Mouse (Mus musculus) left cerebral cortex, postnatal 36 days (tissue): ENCODE data around the gene Traf3ip2. TPM values are rescaled to one million over a fixed set of nuclear protein-coding genes. Genes with fewer than 3 reads are reported as not detected.

Experiments used
- DNase-seq, 2 experiments: peaks; one replicate each; pipeline ENCODE4 v3.0.0; 2021 to 2022; ENCODE audit warnings: low spot score in 2 of 2, mixed read lengths in 1 of 2
- intact Hi-C: fragments of 180-260 bp; cut with DNase I; formaldehyde crosslinking; loops from one replicate; pipeline ENCODE4 v1.15.1; 2025
- total RNA-seq, 2 experiments: library from RNA; stranded (reverse); gene quantifications; 2 replicates each; pipeline ENCODE4 v1.2.3; 2021

Gene Traf3ip2
- 1 to 10 TPM in 1 of 2 experiments, under 1 TPM in 1; 0.77 to 1.4 TPM for total RNA-seq

DNA sequence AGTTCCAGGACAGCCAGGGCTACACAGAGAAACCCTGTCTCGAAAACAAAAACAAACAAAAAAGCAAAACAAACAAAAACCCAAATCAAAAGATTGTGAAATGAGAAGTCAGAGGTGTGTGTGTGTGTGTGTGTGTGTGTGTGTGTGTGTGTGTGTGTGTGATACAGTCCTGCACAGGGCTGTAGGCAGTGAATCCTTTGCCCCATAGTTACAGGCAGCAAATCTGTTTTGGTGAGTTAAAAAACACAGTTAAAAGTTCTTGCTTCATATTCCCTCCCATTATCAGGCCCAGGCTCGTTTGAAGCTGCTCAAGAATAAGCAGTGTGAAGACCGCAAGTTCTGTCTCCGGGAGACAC is at the start of gene Traf3ip2:
Traf3ip2 (plus strand) TSS at position 302 of the 356 bp plus-strand sequence.
- DNase-seq: no peak
- intact Hi-C loops: loop anchor here (5.0 kb wide), 1 partner anchor 60 kb away; no protein-coding TSS in a partner anchor

DNA sequence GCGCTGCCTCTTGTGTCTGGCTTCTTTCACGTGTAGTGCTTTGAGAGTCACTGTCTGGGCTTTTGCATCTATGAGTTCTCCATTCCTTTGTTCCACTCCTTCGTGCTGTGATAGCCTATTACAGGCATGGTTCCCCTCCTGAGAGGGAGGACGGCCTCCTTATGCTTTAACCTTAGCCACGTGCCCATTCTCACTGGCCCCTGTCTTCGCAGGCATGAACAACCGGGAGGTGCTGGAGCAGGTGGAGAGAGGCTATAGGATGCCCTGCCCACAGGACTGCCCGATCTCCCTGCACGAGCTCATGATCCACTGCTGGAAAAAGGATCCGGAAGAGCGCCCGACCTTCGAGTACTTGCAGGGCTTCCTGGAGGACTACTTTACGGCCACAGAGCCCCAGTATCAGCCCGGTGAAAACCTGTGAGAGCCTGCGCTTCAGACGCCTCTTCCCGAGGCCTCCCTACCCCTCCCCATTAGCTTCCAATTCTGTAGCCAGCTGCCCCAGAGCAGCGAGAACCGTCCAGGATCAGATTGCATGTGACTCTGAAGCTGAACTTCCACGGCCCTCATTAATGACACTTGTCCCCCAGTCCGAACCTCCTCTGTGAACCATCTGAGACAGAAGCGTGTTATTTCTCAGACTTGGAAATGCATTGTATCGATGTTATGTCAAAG is 49.0 kb upstream of the Traf3ip2 start:
- DNase-seq: no peak
- intact Hi-C loops: no loop called here

DNA sequence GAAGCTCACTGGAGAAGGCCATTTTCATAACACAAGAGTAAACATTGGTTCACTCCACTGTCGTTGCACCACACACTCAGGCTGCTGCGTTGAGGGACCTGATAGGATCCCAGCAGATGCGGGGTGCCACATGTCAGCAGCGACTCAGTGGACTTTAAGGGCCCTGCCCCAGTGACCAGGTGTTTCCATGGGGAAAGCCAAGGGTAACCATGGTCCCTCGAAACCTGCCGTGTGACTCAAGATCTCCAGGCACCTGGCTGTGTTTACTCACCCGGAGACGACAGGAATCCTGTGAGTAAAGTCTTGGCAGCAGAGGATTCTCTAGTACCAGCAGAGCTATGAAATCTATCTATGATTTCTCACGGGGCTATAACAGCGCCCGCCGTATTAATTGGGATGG is 45.8 kb upstream of the Traf3ip2 start:
- DNase-seq: no peak
- intact Hi-C loops: no loop called here

DNA sequence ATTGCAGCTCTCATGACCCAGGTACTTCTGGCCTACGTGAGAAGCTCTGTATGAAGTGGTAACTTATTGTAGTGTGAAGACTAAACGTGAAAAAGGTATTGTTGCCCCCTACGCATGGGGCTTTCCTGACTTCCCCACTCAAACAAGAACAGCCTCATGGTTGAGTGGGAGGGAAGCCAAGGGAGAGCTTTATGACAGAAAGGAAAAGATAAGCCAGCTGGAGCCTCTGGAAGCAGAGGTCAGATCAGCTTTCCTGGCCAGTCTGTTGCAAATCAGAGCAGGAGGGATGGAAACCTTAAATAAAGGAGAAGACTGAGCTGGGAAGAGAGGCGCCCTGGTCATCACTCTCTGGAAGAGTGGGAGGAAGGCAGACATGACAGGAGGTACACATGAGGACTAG is 43.7 kb upstream of the Traf3ip2 start:
- DNase-seq: no peak
- intact Hi-C loops: no loop called here

DNA sequence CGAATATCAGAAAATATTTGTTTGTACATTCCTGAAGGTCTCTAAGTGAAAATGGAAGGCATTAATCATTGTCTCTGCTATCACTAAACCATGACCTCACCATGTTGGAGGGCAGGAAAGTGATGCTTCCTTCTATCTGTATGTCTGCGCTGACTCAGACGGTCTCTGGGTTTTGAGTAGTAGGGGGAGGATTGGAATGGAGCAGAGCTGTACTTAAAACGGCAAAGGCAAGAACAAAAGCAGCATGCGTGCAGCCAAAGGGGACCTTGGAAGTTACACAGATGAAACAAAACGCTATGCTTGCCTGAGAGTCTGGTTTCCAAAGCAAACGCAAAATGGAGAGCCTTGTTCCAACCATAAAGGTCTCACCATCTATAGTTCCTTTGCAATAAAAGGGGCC is 41.7 kb upstream of the Traf3ip2 start:
- no peak for DNase-seq
- intact Hi-C loops: no loop called here

DNA sequence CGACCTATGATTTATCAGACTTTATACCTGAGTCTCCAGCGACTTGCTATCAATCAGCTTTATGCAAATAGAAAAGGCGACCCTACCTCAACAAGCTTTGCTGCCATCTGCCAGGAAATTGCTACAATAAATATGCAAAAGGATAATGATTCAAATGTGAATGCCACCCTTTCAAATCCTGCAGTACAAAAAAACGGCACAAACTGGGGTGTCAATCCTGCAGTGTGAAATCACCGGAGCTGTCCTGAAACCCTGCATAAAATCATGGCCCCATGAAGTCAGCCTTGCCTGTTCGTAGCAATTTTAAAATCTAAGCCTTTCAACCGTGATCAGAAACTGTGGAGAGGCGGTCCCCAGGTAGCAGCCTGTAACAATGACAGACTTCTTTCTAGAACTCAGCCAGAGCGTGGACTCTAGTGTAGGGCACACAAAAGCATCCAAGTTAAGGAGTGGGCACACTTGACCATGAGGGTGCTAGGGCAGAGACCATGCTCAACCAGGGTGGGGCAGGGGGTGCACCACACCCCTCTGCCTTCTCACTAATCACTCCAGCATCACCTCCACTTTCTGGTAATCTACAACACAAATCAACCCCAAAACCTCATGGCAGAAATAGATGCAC is 40.6 kb upstream of the Traf3ip2 start:
- DNase-seq: no peak
- intact Hi-C loops: no loop called here

DNA sequence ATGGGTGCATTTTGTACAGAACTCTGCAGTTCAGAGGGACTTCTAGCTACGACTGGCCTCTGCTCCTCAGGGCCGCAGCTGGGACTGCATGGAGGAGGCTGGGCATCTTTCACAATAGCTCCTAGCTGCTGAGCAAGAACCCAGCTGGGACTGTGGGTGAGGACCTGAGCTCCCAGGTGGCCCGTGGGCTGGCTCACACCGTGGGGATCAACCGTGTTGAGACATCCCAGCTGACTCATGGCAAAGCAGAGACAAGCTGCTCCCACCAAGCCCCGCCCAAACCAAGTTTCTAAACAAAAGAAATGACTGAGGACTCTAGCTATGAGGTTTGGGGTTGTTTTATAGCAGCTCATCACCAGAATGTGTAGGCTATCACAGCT is 40.1 kb upstream of the Traf3ip2 start:
- DNase-seq: peak; percentile 61 to 69
- intact Hi-C loops: no loop called here

DNA sequence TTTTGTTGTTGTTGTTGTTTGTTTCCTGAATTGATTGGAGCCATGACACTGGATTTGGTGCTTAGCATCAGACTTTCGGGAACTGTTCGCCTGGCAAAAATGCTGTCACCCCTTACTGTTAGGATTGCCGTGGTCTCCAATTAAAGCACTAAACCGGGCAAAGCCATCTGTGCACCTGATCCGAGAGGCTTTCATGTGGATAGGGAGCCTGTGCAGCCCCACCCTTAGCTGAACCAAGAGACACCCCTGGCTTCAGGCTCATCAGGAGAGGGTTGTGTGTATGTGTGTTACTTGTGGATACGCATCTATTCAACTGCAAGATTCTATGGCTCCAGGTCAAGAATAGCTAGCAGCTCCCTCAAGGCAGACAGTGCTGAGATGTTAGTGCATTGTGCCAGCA is 36.3 kb upstream of the Traf3ip2 start:
- intact Hi-C loops: no loop called here
- DNase-seq: no peak

DNA sequence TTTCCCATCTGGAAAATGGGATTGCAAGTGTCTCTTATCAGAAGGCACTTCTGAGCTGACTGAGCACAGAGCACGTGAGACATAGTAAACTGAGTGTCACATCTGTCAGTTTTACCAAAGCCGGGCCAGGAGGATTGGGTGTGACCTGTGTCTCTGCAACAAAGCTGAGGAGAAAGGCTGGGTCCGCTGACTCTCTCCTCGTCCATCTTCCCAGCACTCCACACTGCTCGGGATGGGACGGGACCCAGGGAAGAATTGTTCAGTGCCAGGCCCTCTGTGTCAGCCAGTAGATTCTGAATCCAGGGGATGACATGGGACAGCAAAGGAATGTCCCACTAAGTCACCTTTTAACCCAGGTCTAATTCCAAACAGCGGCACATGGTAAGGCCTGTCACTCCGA is 32.3 kb upstream of the Traf3ip2 start:
- no peak for DNase-seq
- intact Hi-C loops: no loop called here

DNA sequence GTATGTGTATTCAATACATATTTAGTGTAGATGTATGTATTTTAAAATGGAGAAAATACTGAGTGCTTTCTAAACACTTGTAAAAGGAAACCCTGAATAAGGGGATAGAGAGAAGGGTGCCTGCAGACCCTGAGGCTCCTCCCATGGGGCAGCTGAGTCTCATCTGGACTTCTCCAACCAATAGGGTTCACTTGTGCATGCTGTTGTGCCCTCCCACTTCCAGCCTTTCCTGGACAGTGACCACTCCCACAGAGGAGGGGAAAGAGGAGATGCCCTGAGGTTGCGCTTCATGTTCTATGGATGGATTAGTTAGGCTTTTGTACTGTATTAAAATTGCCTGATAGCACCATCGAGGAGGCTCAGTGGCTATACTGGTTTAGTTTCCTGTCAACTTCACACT is 30.3 kb upstream of the Traf3ip2 start:
- intact Hi-C loops: no loop called here
- no peak for DNase-seq

DNA sequence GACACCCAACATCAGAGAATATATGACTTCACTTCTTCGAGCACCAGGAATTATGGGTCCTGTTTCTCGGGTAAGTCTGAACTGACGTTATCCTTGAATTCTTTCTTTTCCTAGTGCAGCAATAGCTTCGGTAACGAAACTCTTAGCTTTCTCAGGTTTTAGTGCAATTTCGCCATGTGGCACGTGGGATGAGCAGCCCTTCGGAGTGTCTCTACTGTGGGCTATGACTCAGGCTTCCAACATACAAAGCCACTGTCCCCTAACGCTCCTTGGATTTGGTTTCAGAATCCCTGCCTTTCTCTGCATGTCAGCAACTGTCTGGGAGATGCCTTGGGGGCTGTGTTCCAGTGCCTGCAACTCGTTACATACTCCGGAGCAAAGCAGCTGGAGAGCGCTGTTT is 29.0 kb upstream of the Traf3ip2 start:
- intact Hi-C loops: no loop called here
- peak; percentile 32 to 37 for DNase-seq

DNA sequence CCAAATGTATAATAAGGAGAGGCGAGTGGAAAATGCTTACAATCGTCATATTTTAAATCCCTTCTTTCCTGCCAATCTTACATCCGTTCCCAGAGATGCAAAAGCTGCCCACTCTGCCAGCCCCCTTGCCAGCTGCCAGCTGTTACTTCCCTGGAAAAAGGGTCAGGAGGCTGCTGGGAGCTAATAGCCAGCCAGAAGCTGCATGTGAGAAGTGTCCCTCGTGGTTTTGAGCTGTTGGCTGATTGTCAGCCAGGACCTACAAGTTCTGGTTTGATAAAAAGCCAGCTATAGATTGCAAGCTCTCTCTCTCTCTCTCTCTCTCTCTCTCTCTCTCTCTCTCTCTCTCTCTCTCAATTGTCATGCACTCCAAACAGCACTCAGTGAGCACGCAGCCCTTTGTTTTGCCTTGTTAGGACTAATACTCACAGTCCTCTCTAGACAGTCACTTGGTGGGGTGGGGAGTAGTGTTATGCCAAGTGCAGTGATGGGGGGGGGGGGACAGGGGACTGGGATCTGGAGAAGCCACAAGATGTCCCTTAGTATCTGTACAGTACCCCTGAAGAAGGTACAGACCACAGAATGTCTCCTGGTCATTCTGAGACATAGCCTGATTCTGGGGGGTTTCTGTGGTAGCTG is 25.3 kb upstream of the Traf3ip2 start:
- DNase-seq: no peak
- intact Hi-C loops: no loop called here

DNA sequence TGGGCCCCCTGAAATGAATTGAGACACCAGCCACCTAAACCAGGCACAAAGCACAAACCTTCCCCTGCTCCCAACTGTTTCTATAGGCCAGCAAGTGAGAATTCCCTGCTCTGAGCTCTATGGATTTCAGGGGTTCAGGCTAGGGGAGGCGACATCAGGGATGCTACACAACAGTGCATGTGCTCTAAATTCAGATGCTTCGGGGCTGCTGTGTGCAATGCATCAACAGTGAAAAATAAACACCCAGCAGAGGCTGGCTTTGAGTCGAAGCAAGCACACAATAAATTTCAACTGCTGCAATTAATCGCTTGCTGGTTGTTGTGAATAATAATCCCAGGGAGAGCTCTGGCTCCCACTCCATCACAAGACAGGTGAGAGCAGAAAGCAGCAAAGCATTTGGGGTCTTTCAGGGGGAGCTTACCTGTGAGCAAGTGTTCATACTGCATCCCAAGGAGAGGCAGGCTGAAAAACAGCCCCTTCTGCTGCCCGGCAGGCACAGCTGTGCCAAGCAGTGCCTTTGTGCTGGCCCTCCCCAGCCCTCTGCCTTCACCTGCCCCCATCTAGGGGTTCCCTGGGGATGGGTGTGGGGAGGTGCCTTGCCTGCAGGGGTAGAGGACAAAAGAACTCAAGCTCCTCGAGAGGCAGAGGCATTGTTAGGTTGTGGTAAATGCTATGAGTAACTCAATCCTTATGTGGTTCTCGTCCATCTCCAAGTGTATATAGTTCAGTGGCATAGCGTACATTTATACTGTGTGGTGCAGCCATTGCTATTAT is 24.6 kb upstream of the Traf3ip2 start:
- intact Hi-C loops: no loop called here
- DNase-seq: no peak

DNA sequence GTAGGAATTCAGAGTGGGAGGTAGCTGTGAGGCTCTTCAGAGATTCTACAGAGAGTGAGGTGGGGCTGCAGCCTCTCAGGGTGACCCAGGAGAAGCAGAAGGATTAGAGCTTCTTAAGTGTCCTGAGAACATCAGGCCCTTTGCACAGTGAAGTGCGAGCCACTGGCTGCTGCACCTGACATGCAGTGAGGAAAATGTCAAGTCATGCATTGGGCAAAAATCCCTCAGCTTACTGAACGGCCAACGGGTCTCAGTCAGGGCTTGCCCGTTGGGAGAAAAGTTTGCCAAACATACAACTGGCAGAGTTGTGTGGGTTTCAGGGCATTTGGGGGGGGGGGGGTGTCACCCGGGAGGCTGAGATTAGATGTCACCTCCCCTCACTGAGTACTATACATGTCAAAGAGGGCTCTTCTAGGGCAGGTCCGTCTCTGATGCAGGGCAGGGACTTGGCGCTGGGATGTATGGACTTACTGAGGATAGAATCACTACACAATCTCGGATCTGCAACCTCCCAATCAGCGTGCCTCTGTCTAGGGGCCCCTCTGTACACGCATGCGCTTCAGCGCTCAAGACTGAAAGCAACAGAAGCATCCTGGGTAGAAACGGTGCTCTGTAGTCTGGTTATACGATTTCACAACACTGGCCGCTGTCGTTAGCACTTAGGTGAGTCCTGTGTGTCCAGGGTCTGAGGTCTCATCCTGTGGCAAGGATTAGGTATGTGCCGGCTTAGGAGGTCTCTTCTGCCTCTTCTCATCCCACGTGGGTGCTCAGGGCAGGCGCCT is 22.8 kb upstream of the Traf3ip2 start:
- DNase-seq: no peak
- intact Hi-C loops: no loop called here

DNA sequence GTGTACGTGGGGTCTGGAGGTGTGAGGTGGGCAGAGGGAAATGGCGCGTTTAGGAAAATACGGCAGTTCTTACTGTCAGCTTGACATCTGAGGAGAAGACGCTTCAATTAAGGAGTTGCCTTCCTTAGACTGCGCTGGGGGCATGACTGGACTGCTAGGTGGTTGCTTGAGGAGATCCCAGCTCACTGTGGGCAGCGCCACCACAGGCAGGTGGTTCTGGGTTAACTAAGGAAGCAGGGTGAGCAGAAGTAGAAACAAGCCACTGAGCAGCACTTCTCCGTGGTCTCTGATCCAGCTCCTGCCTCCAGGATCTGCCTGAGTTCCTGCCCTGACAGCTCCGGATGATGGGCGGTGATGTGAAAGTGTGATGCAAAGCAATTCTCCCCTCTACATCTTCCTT is 22.1 kb upstream of the Traf3ip2 start:
- intact Hi-C loops: no loop called here
- DNase-seq: no peak

DNA sequence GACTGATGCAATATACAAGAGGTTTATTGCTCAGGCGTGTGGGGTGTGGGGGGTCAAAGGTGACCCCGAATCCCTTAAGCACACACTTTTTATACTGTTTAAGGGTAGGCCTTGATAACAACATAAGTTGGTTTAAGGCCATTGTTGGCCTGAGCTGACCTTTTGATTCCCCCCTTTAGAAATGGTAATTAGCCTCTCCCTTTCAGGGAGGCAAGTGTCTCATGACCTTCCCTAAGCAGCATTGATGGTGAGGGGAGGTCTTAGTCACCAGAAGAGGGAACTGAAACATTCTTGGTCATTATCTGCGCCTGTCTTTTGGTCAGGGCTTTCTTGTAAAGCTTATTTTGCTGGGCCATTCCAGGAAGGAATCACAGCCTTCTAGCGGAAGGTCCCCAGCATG is 20.2 kb upstream of the Traf3ip2 start:
- no peak for DNase-seq
- intact Hi-C loops: no loop called here

DNA sequence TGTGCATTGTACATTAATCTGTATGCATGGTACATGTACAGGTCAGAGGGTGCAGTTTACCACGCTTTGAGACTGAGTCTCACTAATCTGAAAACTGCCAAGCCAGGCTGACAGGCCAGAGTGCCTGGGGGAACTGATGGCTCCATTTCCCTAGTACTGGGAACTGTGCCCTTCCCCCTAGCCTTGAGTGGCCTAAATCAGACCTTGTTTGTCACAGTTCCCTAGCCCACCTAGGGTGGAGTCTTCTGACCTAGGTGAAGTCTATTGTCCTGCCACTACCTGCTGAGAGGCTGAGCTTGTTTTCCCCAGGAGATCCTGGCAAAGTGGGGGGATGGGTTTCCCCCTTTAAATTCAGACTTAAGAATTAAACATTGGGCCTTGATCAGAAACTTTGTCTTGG is 18.0 kb upstream of the Traf3ip2 start:
- intact Hi-C loops: no loop called here
- no peak for DNase-seq

DNA sequence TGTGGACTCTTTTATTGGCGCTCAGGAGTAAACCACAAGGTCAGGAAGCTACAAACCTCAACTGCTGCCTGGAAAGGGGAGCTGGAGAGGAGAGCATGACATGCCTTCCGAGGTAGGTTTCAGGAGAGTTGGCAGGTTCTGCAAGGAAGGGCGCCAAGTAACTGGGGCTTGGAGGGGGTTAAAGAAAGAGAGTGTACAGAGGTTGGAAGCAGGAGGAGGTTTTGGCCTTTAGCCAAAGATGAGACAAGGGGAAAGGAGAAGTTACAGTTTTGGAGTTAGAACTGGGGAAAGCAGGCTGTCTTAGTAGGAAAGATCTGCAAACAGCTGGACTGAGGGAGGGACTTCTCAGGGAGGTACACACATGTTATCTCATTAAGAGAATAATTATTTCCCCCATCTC is 16.9 kb upstream of the Traf3ip2 start:
- intact Hi-C loops: no loop called here
- DNase-seq: no peak

DNA sequence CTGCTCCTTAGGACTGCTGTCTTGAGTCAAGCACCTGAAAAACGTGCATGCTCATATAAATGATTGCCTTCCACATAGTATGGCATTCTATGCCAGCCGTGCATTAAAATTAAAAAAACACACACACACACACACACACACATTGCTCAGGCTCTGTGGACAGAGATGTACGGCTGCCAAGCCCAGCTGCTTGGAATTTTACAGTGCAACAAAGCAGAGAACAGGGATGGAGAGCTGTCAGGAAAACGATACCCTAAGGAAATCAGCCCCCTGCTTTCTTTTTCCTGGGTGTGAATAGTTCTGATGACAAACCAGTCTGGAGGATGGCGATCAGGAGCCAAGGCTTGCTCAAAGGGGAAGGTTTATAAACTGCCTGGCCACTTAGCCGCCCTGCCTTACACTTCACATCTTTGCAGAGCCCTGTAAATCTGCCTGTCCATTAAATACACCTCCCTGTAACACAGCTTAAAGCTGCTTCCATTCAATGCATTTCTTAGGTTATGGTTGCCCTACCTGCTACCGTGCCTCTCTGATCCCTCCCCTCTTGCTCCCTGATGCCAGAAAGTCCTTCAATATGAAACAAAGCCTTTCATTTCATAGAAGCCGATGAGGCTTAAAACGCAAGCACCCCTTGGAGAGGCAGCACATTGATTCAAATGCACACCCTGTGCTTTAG is 15.5 kb upstream of the Traf3ip2 start:
- DNase-seq: no peak
- intact Hi-C loops: no loop called here
